Mouse (Mus musculus): Measurements from ENCODE around the gene Sept1. TPM values are rescaled to one million over a fixed set of nuclear protein-coding genes. Genes with fewer than 3 reads are reported as not detected.

Gene Sept1
- polyA plus RNA-seq (2015; fragmentation: Nextera tagmentation; extraction: Ambion mirVana) = 23.2 and 23.4 TPM in 2 replicates

GRCm38 (mm10) chr7:127232622-127233367 is at the start of gene Sept1, which contains the start of gene Zfp553:
TSS of gene Sept1 (minus strand) at chr7:127233130.
TSS of gene Zfp553 (plus strand) at chr7:127233061.
- ATAC-seq (ENCODE audit: low read depth) = peak; percentile 94
- no peaks in the 10 kb centered on the region for H3K27me3 ChIP-seq (ENCODE audit: control insufficient read depth, insufficient read depth, low read depth, low read length)
- peak within 1 kb of the TSS; percentile 97 for H3K9ac ChIP-seq (ENCODE audit: low read length)
- H3K4me2 ChIP-seq (ENCODE audit: low read depth, low read length) = peak within 1 kb of the TSS; percentile 76
- peaks cover 26% of the 10 kb centered on the region for H3K4me1 ChIP-seq (replicated peaks; ENCODE audit: control insufficient read depth, insufficient read depth, low read length)
- H3K9me3 ChIP-seq (ENCODE audit: control insufficient read depth, low read length) = no peaks in the 10 kb centered on the region
- WGBS = under 1% methylated on average over 61 of the region's 64 CpGs
- H3K4me3 ChIP-seq (ENCODE audit: low read length) = peak within 1 kb of the TSS; percentile 98
- peaks cover 26% of the 10 kb centered on the region for H3K36me3 ChIP-seq (ENCODE audit: control insufficient read depth, insufficient read depth, low read length)
- H3K27ac ChIP-seq (ENCODE audit: low read length) = peak within 1 kb of the TSS; percentile 99

GRCm38 (mm10) chr7:127282190-127282589 is 49.3 kb upstream of the Sept1 start:
- Histone ChIP-seq H3K27me3 (ENCODE audit: control insufficient read depth, insufficient read depth, low read depth, low read length) (no peaks in the 10 kb centered on the region), H3K4me3 (ENCODE audit: low read length) (no peak overlapping the region), H3K36me3 (ENCODE audit: control insufficient read depth, insufficient read depth, low read length) (no peaks in the 10 kb centered on the region), H3K4me2 (ENCODE audit: low read depth, low read length) (no peak overlapping the region), H3K9me3 (ENCODE audit: control insufficient read depth, low read length) (no peaks in the 10 kb centered on the region), H3K4me1 (replicated peaks; ENCODE audit: control insufficient read depth, insufficient read depth, low read length) (no peaks in the 10 kb centered on the region), H3K27ac (ENCODE audit: low read length) (no peak overlapping the region), H3K9ac (ENCODE audit: low read length) (no peak overlapping the region)
- no peak for ATAC-seq (ENCODE audit: low read depth)
- 79% methylated on average over 2 of the region's 2 CpGs for WGBS

- Histone ChIP-seq H3K27me3 (ENCODE audit: control insufficient read depth, insufficient read depth, low read depth, low read length) (no peaks in the 10 kb centered on the region), H3K4me1 (replicated peaks; ENCODE audit: control insufficient read depth, insufficient read depth, low read length) (no peaks in the 10 kb centered on the region), H3K9me3 (ENCODE audit: control insufficient read depth, low read length) (no peaks in the 10 kb centered on the region), H3K36me3 (ENCODE audit: control insufficient read depth, insufficient read depth, low read length) (no peaks in the 10 kb centered on the region), H3K9ac (ENCODE audit: low read length) (no peak overlapping the region), H3K27ac (ENCODE audit: low read length) (no peak overlapping the region), H3K4me3 (ENCODE audit: low read length) (no peak overlapping the region), H3K4me2 (ENCODE audit: low read depth, low read length) (no peak overlapping the region)
- 37% methylated on average over 4 of the region's 4 CpGs for WGBS
- no peak for ATAC-seq (ENCODE audit: low read depth)
Observed at GRCm38 (mm10) chr7:127281114-127281513, 48.2 kb upstream of the Sept1 start.

GRCm38 (mm10) chr7:127280092-127280491 is 47.2 kb upstream of the Sept1 start:
- WGBS = 41% methylated on average over 3 of the region's 3 CpGs
- Histone ChIP-seq H3K36me3 (ENCODE audit: control insufficient read depth, insufficient read depth, low read length) (no peaks in the 10 kb centered on the region), H3K4me1 (replicated peaks; ENCODE audit: control insufficient read depth, insufficient read depth, low read length) (no peaks in the 10 kb centered on the region), H3K4me3 (ENCODE audit: low read length) (no peak overlapping the region), H3K9ac (ENCODE audit: low read length) (no peak overlapping the region), H3K4me2 (ENCODE audit: low read depth, low read length) (no peak overlapping the region), H3K9me3 (ENCODE audit: control insufficient read depth, low read length) (no peaks in the 10 kb centered on the region), H3K27me3 (ENCODE audit: control insufficient read depth, insufficient read depth, low read depth, low read length) (no peaks in the 10 kb centered on the region), H3K27ac (ENCODE audit: low read length) (no peak overlapping the region)
- ATAC-seq (ENCODE audit: low read depth) = no peak

- 14% methylated on average over 8 of the region's 8 CpGs for WGBS
- Histone ChIP-seq H3K4me2 (ENCODE audit: low read depth, low read length) (no peak overlapping the region), H3K4me1 (replicated peaks; ENCODE audit: control insufficient read depth, insufficient read depth, low read length) (peaks cover 5% of the 10 kb centered on the region; the same call in 1 of the 2 replicates), H3K36me3 (ENCODE audit: control insufficient read depth, insufficient read depth, low read length) (no peaks in the 10 kb centered on the region), H3K9me3 (ENCODE audit: control insufficient read depth, low read length) (no peaks in the 10 kb centered on the region), H3K27ac (ENCODE audit: low read length) (no peak overlapping the region), H3K9ac (ENCODE audit: low read length) (no peak overlapping the region), H3K27me3 (ENCODE audit: control insufficient read depth, insufficient read depth, low read depth, low read length) (no peaks in the 10 kb centered on the region), H3K4me3 (ENCODE audit: low read length) (no peak overlapping the region)
- ATAC-seq (ENCODE audit: low read depth) = no peak
Observed at GRCm38 (mm10) chr7:127278311-127278710, 45.4 kb upstream of the Sept1 start.

- H3K27me3 ChIP-seq (ENCODE audit: control insufficient read depth, insufficient read depth, low read depth, low read length) = no peaks in the 10 kb centered on the region
- H3K4me1 ChIP-seq (replicated peaks; ENCODE audit: control insufficient read depth, insufficient read depth, low read length) = peaks cover 17% of the 10 kb centered on the region
- no peak overlapping the region for H3K9ac ChIP-seq (ENCODE audit: low read length)
- WGBS = 39% methylated on average over 5 of the region's 5 CpGs
- H3K36me3 ChIP-seq (ENCODE audit: control insufficient read depth, insufficient read depth, low read length) = peaks cover 5% of the 10 kb centered on the region; the same call in 1 of the 2 replicates
- no peaks in the 10 kb centered on the region for H3K9me3 ChIP-seq (ENCODE audit: control insufficient read depth, low read length)
- H3K4me2 ChIP-seq (ENCODE audit: low read depth, low read length) = no peak overlapping the region
- no peak for ATAC-seq (ENCODE audit: low read depth)
- H3K27ac ChIP-seq (ENCODE audit: low read length) = no peak overlapping the region
- H3K4me3 ChIP-seq (ENCODE audit: low read length) = no peak overlapping the region
Observed at GRCm38 (mm10) chr7:127276519-127276961, 43.6 kb upstream of the Sept1 start.

- under 1% methylated on average over 39 of the region's 39 CpGs for WGBS
Observed at GRCm38 (mm10) chr7:127273925-127274789, 41.2 kb upstream of the Sept1 start, which contains the start of gene Sephs2. TSS of gene Sephs2 (minus strand) at chr7:127274055.

GRCm38 (mm10) chr7:127273118-127273923 is 40.4 kb upstream of the Sept1 start:
- peak overlapping the region; percentile 96 for H3K9ac ChIP-seq (ENCODE audit: low read length)
- ATAC-seq (ENCODE audit: low read depth) = peak; percentile 75
- peak overlapping the region; percentile 80 for H3K27ac ChIP-seq (ENCODE audit: low read length)
- 11% methylated on average over 46 of the region's 50 CpGs for WGBS
- H3K4me3 ChIP-seq (ENCODE audit: low read length) = peak overlapping the region; percentile 97
- no peaks in the 10 kb centered on the region for H3K27me3 ChIP-seq (ENCODE audit: control insufficient read depth, insufficient read depth, low read depth, low read length)
- H3K4me2 ChIP-seq (ENCODE audit: low read depth, low read length) = peak overlapping the region; percentile 91
- H3K9me3 ChIP-seq (ENCODE audit: control insufficient read depth, low read length) = no peaks in the 10 kb centered on the region
- peaks cover 17% of the 10 kb centered on the region for H3K4me1 ChIP-seq (replicated peaks; ENCODE audit: control insufficient read depth, insufficient read depth, low read length)
- peaks cover 15% of the 10 kb centered on the region; the same call in 1 of the 2 replicates for H3K36me3 ChIP-seq (ENCODE audit: control insufficient read depth, insufficient read depth, low read length)

More at GRCm38 (mm10) chr7:127273925-127274789, 41.2 kb upstream of the Sept1 start, which contains the start of gene Sephs2:
- Histone ChIP-seq H3K4me1 (replicated peaks; ENCODE audit: control insufficient read depth, insufficient read depth, low read length) (peaks cover 17% of the 10 kb centered on the region), H3K4me2 (ENCODE audit: low read depth, low read length) (peak within 1 kb of the TSS; percentile 91), H3K27ac (ENCODE audit: low read length) (peak within 1 kb of the TSS; percentile 80), H3K27me3 (ENCODE audit: control insufficient read depth, insufficient read depth, low read depth, low read length) (no peaks in the 10 kb centered on the region), H3K4me3 (ENCODE audit: low read length) (peak within 1 kb of the TSS; percentile 97), H3K36me3 (ENCODE audit: control insufficient read depth, insufficient read depth, low read length) (peaks cover 13% of the 10 kb centered on the region; the same call in 1 of the 2 replicates), H3K9me3 (ENCODE audit: control insufficient read depth, low read length) (no peaks in the 10 kb centered on the region), H3K9ac (ENCODE audit: low read length) (peak within 1 kb of the TSS; percentile 96)
- ATAC-seq (ENCODE audit: low read depth) = peak; percentile 93
